Mouse (Mus musculus): ENCODE data around the gene Car3.
"Not testable (repeated sequence)": the region's sequence is repeated elsewhere in the genome, so short reads cannot be mapped to it uniquely, and the experiment has no call there.

Car3 gene

GRCm38 (mm10) chr3:14863022-14863711 is at the start of gene Car3:
Gene Car3 (plus strand): TSS chr3:14863512.
- DNase-seq: no peak

GRCm38 (mm10) chr3:14815396-14815795 is 47.9 kb upstream of the Car3 start:
- not testable (repeated sequence) for DNase-seq

- no peak for DNase-seq
These were observed 43.3 kb upstream of the Car3 start for GRCm38 (mm10) chr3:14819844-14820504.

- no peak for DNase-seq
These were observed 34.4 kb upstream of the Car3 start for GRCm38 (mm10) chr3:14828896-14829295.

GRCm38 (mm10) chr3:14831219-14831835 is 32.0 kb upstream of the Car3 start:
- no peak for DNase-seq

GRCm38 (mm10) chr3:14832766-14833165 is 30.5 kb upstream of the Car3 start:
- DNase-seq: no peak

- DNase-seq: no peak
These were observed 24.4 kb upstream of the Car3 start for GRCm38 (mm10) chr3:14838936-14839335.

- no peak for DNase-seq
These were observed 23.7 kb upstream of the Car3 start for GRCm38 (mm10) chr3:14839466-14840118.

- no peak for DNase-seq
These were observed 14.6 kb upstream of the Car3 start for GRCm38 (mm10) chr3:14848587-14849254.

- DNase-seq: no peak
These were observed 9.3 kb upstream of the Car3 start for GRCm38 (mm10) chr3:14853966-14854365.

- DNase-seq: no peak
These were observed 8.9 kb upstream of the Car3 start for GRCm38 (mm10) chr3:14854446-14854845.

GRCm38 (mm10) chr3:14857874-14858273 is 5.4 kb upstream of the Car3 start:
- DNase-seq: no peak

GRCm38 (mm10) chr3:14860291-14860690 is 3.0 kb upstream of the Car3 start:
- peak; percentile 20 to 24 for DNase-seq

GRCm38 (mm10) chr3:14861165-14861564 is 2.1 kb upstream of the Car3 start:
- DNase-seq: no peak

GRCm38 (mm10) chr3:14861787-14862186 is 1.5 kb upstream of the Car3 start:
- no peak for DNase-seq

- DNase-seq: no peak
These were observed 674 bp upstream of the Car3 start for GRCm38 (mm10) chr3:14862654-14863021.

- DNase-seq: no peak
These were observed 610 bp downstream of the Car3 start for GRCm38 (mm10) chr3:14863922-14864321.

GRCm38 (mm10) chr3:14865941-14866340 is 2.6 kb downstream of the Car3 start:
- DNase-seq: no peak

- DNase-seq: peak; percentile 59 to 68
These were observed 6.5 kb downstream of the Car3 start for GRCm38 (mm10) chr3:14869779-14870178.

- no peak for DNase-seq
These were observed 7.2 kb downstream of the Car3 start for GRCm38 (mm10) chr3:14870528-14870927.

- DNase-seq: no peak
These were observed 8.1 kb downstream of the Car3 start for GRCm38 (mm10) chr3:14871386-14871785.

GRCm38 (mm10) chr3:14874402-14875040 is 11.2 kb downstream of the Car3 start:
- no peak for DNase-seq
